Mouse (Mus musculus): ENCODE data around the gene Rnasel. TPM values are rescaled to one million over a fixed set of nuclear protein-coding genes. Genes with fewer than 3 reads are reported as not detected.

Rnasel gene
- polyA plus RNA-seq, 2 experiments, result 10.0 to 23.5 TPM

- H3K27me3 ChIP-seq (ENCODE audit: control insufficient read depth, insufficient read depth, low read length), result no peaks in the 10 kb centered on the region
- ATAC-seq (ENCODE audit: low FRiP score, low read depth), result no peak
- no peak overlapping the region for H3K9ac ChIP-seq (ENCODE audit: low read depth, low read length, severe bottlenecking)
- no peak overlapping the region for H3K4me2 ChIP-seq (replicated peaks; ENCODE audit: low read depth, low read length, severe bottlenecking)
- no peak overlapping the region for H3K4me3 ChIP-seq (replicated peaks; ENCODE audit: low read length)
- no peak for DNase-seq (ENCODE audit: low spot score)
- no peak for TF ChIP-seq POLR2A (IDR thresholded peaks at IDR 0.05; ENCODE audit: borderline replicate concordance, extremely low read depth, insufficient read depth, insufficient read length)
- no peaks in the 10 kb centered on the region for H3K36me3 ChIP-seq (ENCODE audit: control insufficient read depth, insufficient read depth, low read length)
- H3K27ac ChIP-seq (replicated peaks; ENCODE audit: low read depth, low read length), result no peak overlapping the region
- WGBS, result 80% methylated on average over 10 of the region's 10 CpGs
- no peaks in the 10 kb centered on the region for H3K9me3 ChIP-seq (ENCODE audit: control insufficient read depth, low read length)
- no peaks in the 10 kb centered on the region for H3K4me1 ChIP-seq (ENCODE audit: control insufficient read depth, insufficient read depth, low read length)
Measured at GRCm38 (mm10) chr1:153769998-153770775, 21.0 kb downstream of the Rnasel start.

DNA sequence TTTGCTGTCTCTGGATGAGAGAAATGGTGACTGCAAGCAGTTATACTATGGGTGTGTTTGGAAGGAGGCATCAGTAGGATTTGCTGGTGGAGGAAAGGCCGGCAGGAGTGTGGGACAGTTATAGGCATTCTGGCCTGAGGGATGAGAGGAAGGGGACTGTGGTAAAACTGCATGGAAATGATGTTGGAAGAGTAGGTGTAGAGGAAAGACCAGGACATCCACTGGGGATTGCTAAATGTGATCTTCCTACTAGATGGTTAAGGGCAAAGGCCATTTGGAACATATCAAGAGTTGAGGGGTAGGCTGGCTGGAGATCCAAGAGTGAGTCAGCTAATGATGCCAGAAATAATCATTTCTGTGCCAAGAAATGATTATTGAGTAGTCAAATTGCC is 21.5 kb downstream of the Rnasel start:
- no peak overlapping the region for H3K4me2 ChIP-seq (replicated peaks; ENCODE audit: low read depth, low read length, severe bottlenecking)
- 80% methylated on average over 1 of the region's 1 CpGs for WGBS
- no peak for DNase-seq (ENCODE audit: low spot score)

GRCm38 (mm10) chr1:153775174-153775573 is 25.9 kb downstream of the Rnasel start:
- no peak overlapping the region for H3K4me3 ChIP-seq (replicated peaks; ENCODE audit: low read length)
- H3K27me3 ChIP-seq (ENCODE audit: control insufficient read depth, insufficient read depth, low read length), result no peaks in the 10 kb centered on the region
- H3K4me2 ChIP-seq (replicated peaks; ENCODE audit: low read depth, low read length, severe bottlenecking), result no peak overlapping the region
- H3K4me1 ChIP-seq (ENCODE audit: control insufficient read depth, insufficient read depth, low read length), result no peaks in the 10 kb centered on the region
- WGBS, result 58% methylated on average over 6 of the region's 6 CpGs
- TF ChIP-seq POLR2A (IDR thresholded peaks at IDR 0.05; ENCODE audit: borderline replicate concordance, extremely low read depth, insufficient read depth, insufficient read length), result no peak
- H3K9me3 ChIP-seq (ENCODE audit: control insufficient read depth, low read length), result no peaks in the 10 kb centered on the region
- H3K27ac ChIP-seq (replicated peaks; ENCODE audit: low read depth, low read length), result no peak overlapping the region
- no peak overlapping the region for H3K9ac ChIP-seq (ENCODE audit: low read depth, low read length, severe bottlenecking)
- DNase-seq (ENCODE audit: low spot score), result no peak
- no peak for ATAC-seq (ENCODE audit: low FRiP score, low read depth)
- no peaks in the 10 kb centered on the region for H3K36me3 ChIP-seq (ENCODE audit: control insufficient read depth, insufficient read depth, low read length)

More for the DNA sequence above, 21.5 kb downstream of the Rnasel start:
- Histone ChIP-seq H3K9me3 (ENCODE audit: control insufficient read depth, low read length) (no peaks in the 10 kb centered on the region), H3K9ac (ENCODE audit: low read depth, low read length, severe bottlenecking) (no peak overlapping the region), H3K36me3 (ENCODE audit: control insufficient read depth, insufficient read depth, low read length) (no peaks in the 10 kb centered on the region), H3K27me3 (ENCODE audit: control insufficient read depth, insufficient read depth, low read length) (no peaks in the 10 kb centered on the region), H3K4me1 (ENCODE audit: control insufficient read depth, insufficient read depth, low read length) (no peaks in the 10 kb centered on the region), H3K4me3 (replicated peaks; ENCODE audit: low read length) (no peak overlapping the region), H3K27ac (replicated peaks; ENCODE audit: low read depth, low read length) (no peak overlapping the region)
- ATAC-seq (ENCODE audit: low FRiP score, low read depth), result no peak
- no peak for TF ChIP-seq POLR2A (IDR thresholded peaks at IDR 0.05; ENCODE audit: borderline replicate concordance, extremely low read depth, insufficient read depth, insufficient read length)

DNA sequence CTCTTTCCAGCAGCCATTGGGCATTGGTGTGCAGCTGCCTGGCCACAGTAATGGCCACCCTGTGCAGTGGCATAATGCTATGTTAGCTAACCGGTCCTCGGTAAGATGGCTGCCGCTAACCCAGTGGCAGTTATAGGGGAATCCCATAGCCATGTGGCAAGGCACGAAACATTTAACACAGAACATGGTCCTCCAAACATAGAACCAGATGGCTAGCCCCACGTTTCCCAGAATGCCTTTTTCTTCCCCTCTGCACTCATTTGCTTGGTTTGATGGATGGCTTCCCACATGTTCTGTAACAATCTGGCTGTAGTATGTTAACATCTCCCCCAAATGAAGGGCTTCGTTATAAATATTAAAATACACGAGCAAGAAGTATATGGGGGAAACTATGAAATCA is 27.0 kb downstream of the Rnasel start:
- no peaks in the 10 kb centered on the region for H3K4me1 ChIP-seq (ENCODE audit: control insufficient read depth, insufficient read depth, low read length)
- WGBS, result 79% methylated on average over 7 of the region's 7 CpGs
- no peak for TF ChIP-seq POLR2A (IDR thresholded peaks at IDR 0.05; ENCODE audit: borderline replicate concordance, extremely low read depth, insufficient read depth, insufficient read length)
- H3K4me3 ChIP-seq (replicated peaks; ENCODE audit: low read length), result no peak overlapping the region
- H3K4me2 ChIP-seq (replicated peaks; ENCODE audit: low read depth, low read length, severe bottlenecking), result no peak overlapping the region
- H3K9ac ChIP-seq (ENCODE audit: low read depth, low read length, severe bottlenecking), result no peak overlapping the region
- no peaks in the 10 kb centered on the region for H3K27me3 ChIP-seq (ENCODE audit: control insufficient read depth, insufficient read depth, low read length)
- no peak overlapping the region for H3K27ac ChIP-seq (replicated peaks; ENCODE audit: low read depth, low read length)
- no peaks in the 10 kb centered on the region for H3K9me3 ChIP-seq (ENCODE audit: control insufficient read depth, low read length)
- H3K36me3 ChIP-seq (ENCODE audit: control insufficient read depth, insufficient read depth, low read length), result no peaks in the 10 kb centered on the region
- DNase-seq (ENCODE audit: low spot score) (no peak), ATAC-seq (ENCODE audit: low FRiP score, low read depth) (no peak)

- no peak overlapping the region for H3K9ac ChIP-seq (ENCODE audit: low read depth, low read length, severe bottlenecking)
- no peaks in the 10 kb centered on the region for H3K9me3 ChIP-seq (ENCODE audit: control insufficient read depth, low read length)
- ATAC-seq (ENCODE audit: low FRiP score, low read depth) (no peak), DNase-seq (ENCODE audit: low spot score) (no peak)
- 88% methylated on average over 10 of the region's 10 CpGs for WGBS
- no peak for TF ChIP-seq POLR2A (IDR thresholded peaks at IDR 0.05; ENCODE audit: borderline replicate concordance, extremely low read depth, insufficient read depth, insufficient read length)
- no peaks in the 10 kb centered on the region for H3K27me3 ChIP-seq (ENCODE audit: control insufficient read depth, insufficient read depth, low read length)
- no peak overlapping the region for H3K27ac ChIP-seq (replicated peaks; ENCODE audit: low read depth, low read length)
- no peak overlapping the region for H3K4me2 ChIP-seq (replicated peaks; ENCODE audit: low read depth, low read length, severe bottlenecking)
- no peaks in the 10 kb centered on the region for H3K4me1 ChIP-seq (ENCODE audit: control insufficient read depth, insufficient read depth, low read length)
- H3K36me3 ChIP-seq (ENCODE audit: control insufficient read depth, insufficient read depth, low read length), result no peaks in the 10 kb centered on the region
- H3K4me3 ChIP-seq (replicated peaks; ENCODE audit: low read length), result no peak overlapping the region
Measured at GRCm38 (mm10) chr1:153778205-153778604, 29.0 kb downstream of the Rnasel start.
